Mouse (Mus musculus): ENCODE measurements around the gene Tpst2.

The Tpst2 gene

DNA sequence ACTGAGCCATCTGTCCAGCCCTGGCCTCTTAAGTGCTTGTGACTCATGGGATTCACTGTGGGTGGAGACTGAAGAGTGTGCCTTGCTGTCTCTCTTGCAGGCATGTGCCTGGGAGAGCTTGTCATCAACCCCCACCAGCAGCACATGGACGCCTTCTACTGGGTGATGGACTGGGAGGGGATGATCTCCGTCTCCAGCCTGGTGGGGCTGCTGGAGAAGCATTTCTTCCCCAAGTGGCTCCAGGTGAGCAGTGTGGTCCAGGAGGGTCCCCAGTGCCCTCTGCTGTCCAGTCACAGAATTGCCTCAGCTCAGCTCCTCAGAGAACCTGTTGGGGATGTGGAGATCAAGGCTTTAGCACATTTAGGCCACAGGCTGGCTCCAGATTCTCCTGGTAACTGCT is 59.0 kb downstream of the Tpst2 start:
- DNase-seq (ENCODE audit: low read depth): peak; percentile 78

DNA sequence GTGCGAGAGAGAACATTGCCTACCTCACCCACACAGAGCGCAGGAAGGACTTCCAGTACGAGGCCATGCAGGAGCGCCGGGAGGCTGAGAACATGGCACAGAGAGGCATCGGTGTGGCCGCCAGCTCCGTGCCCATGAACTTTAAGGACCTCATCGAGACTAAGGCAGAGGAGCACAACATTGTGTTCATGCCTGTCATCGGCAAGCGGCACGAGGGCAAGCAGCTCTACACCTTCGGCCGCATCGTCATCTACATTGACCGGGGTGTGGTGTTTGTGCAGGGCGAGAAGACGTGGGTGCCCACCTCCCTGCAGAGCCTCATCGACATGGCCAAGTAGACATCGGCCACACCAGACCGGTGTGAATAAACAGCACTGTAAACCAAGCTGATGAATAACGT is 60.5 kb downstream of the Tpst2 start:
- no peak for DNase-seq (ENCODE audit: low read depth)

DNA sequence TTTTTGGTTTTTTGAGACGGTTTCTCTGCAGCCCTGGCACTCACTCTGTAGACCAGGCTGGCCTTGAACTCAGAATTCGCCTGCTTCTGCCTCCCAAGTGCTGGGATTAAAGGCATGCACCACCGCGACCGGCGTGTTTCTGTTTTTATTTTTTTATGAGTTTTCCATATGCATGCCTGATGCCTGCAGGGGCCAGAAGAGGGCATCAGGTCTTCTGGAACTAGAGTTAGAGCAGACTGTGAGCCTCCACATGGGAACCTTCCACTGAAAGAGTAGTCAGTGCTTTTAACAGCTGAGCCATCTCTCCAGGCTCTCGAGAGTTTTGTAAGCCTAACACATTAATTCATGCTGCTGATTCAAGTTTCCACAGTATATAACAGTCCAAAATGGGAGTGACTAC is 62.7 kb downstream of the Tpst2 start:
- DNase-seq (ENCODE audit: low read depth): no peak

GRCm38 (mm10) chr5:112342463-112343204 is 66.1 kb downstream of the Tpst2 start, which contains the start of the genes Srrd and Hps4:
TSS of gene Srrd (minus strand) at chr5:112343040.
TSS of gene Hps4 (plus strand) at chr5:112343083.
- DNase-seq (ENCODE audit: low read depth): peak; percentile 94

DNA sequence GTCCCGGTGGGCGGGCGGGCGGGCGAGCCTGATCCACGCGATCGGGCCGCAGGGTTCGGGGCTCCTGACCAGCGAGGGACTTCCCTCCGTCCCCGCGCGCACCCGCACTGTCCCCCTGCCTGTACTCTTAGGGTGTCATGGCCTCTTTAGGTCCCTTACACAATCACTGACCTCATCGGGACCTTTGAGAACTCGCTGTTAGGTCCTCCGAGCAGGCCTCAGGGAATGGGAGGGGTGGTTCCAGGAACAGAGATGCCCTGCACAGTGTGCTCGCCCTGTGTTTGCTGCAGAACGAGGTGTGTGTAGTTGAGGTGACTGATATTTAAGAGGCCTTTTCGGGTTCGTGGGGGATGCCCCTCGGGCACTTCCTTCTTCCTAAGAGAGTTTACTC is 66.7 kb downstream of the Tpst2 start:
- DNase-seq (ENCODE audit: low read depth): no peak

DNA sequence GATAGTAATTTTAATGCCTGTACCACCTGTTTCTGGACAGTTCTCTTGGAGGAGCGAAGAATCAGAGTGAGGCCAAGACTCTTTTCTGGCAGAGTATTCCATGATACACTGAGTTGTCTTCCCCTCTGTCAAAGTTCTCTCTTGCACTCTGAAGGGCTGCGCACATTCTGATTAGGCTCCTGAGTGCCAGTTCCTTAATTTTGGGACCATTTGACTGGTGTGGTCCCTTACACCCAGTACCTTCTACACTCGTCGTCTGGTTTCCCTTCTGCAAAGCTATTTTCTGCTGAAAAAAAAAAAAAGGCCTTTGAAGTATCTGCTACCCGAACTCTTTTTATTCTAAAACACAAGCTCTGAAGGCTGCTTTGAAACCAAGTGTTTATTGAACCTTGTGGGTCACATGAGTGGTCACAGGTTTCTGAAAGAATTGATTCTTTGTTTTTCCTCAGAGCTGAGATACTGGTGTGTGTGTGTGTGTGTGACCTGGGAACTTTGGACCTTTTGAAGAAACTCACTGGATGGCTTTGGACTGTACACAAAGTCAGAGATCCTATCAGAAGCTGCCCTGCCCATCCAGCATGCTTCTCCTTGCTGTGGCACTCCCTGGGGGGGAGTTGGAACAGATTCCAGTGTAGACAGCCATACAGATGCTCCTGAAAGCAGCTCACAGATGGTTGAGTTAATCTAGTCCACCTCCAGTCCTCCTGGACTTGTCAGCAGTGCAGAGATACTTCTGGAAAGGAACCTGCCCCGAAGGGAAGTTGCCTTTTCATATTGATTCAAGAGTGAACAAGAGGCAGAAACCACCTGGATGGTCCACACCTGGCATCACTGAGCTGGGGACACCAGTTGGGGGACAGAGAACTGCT is 67.8 kb downstream of the Tpst2 start:
- DNase-seq (ENCODE audit: low read depth): no peak

DNA sequence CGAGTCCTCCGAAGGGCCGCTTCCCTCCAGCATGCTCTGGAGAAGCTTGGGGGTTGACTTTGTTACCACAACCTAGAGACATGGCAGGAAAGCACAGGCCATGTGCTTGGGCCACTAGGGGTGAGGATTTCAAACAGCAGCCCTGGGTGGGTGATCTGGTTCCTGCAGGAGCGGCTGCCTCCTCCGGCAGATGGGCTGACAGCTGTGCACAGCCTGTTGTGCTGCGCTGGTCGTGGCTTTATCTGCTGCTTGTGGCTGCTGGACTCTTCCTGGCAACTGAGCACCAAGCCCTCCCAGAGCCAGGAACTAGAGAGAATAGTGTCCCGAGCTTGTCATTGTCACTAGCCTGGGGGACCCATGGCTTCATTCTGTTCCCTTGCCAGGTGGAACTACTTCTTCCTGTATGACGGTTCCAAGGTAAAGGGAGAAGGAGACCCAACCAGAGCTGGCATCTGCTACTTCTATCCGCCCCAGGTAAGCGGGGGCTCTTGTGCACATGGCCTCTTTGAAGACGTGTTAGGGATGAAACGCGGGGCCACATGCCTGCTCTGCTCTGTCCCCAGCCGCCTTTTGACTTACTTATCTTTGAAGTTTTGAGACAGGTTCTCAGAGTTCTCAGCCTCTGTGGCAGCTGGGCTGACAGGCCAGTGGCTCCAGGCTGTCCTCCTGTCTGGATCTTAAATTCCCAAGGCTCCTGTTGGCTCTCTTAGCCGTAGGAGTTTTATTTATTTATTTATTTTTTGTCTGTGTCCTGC is 69.9 kb downstream of the Tpst2 start:
- DNase-seq (ENCODE audit: low read depth): no peak

GRCm38 (mm10) chr5:112349169-112349568 is 72.7 kb downstream of the Tpst2 start:
- no peak for DNase-seq (ENCODE audit: low read depth)

DNA sequence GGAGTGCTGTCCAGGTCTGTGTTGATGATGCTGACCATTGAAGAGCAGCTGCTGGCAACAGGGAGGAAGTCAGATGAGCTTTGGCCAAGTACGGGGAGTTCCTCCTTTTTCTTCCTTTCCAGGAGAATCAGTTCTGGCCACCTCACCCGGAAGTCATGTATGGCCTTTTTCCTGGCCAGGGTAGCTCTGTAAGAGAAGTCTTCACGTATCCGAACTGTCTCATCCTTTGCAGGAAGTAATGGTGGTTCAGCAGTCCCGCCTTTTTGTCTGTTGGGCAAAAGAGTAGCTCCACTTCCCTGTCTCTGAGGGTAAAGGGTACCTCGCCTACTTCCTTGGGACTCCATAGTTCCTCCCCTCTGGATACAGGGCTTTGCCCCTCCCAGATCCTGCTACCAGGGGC is 79.0 kb downstream of the Tpst2 start:
- no peak for DNase-seq (ENCODE audit: low read depth)

DNA sequence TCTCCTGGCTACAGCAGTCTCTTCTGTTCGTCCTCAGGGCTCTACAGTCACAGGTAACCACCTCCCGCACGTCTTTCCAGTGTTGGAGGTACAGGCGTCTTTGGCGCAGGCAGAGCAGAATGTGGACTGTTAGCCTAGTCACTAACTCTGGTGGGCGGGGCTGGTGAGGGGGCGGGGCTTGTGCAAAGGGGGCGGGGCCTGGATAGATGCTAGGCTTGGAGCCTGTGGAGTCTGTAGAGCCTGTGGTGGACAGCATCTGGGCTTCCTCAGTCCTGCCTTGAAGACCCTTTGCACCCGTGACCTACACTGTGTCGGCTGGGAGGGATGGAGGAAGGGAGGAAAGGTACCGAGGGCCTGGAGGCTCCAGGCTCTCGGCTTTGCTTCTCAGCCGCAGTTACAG is 79.4 kb downstream of the Tpst2 start, which contains the start of gene Gm6583:
Gene Gm6583 (minus strand): TSS at position 124 of the 400 bp plus-strand sequence.
- no peak for DNase-seq (ENCODE audit: low read depth)

DNA sequence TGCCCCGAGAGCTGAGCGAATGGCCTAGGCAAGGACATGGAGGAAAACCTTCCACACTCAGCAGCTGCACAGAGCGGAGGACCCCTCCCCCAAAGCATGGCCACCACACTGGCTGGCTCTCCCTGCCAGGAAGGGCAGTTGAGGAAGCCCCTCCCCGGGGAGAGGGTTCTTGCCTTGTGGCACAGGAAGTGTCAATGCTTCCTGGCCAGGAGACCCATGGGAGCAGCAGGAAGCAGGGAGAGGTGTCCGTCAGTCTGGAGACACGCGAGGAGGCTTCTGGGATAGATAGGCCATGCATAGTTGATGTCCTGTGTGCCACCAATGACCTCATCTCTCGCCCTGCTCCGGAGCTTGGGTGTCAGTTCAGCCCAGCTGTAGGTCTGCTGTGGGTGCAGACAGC is 79.8 kb downstream of the Tpst2 start:
- no peak for DNase-seq (ENCODE audit: low read depth)

- DNase-seq (ENCODE audit: low read depth): no peak
Observed at GRCm38 (mm10) chr5:112359520-112359919, 83.0 kb downstream of the Tpst2 start.

- no peak for DNase-seq (ENCODE audit: low read depth)
Observed at GRCm38 (mm10) chr5:112360077-112360476, 83.6 kb downstream of the Tpst2 start.

DNA sequence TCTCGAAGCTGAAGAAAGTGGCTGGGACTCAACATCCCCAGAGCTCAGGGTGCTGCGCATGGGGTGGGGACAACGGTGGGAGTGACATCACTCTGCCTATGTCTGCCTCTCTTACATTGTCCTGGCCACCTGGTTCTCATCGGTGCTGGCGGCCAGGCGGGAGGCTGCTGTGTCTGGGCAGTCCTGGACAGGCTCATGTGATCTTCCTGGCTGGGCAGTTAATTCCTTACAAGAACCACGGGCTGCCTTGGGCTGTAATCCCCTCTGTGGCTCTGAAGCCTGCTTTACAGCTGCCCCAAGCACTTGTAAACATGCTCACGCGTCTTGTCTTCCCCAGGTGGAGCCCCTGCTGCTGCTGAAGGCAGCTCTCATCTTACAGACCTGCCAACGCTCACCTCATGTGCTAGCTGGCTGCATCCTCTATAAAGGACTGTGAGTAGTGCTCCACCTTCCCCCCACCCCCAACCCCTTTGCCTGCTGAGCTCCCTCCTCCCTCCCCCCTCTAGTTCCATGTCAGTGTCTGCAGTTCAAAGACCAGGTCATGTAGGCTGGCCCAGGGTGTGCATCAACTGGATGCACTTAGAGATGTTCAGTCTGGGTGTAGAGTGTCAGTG is 87.8 kb downstream of the Tpst2 start:
- DNase-seq (ENCODE audit: low read depth): no peak

Data from induced T-regulatory cell, adult 2 months (primary cell).